Mouse (Mus musculus) forebrain, embryonic 16.5 days (tissue): Measurements from ENCODE around the gene Ank. TPM values are rescaled to one million over a fixed set of nuclear protein-coding genes. Genes with fewer than 3 reads are reported as not detected.

Experiments used
- ATAC-seq: fragments of 200-750 bp; cut with Nextera tagmentation; 2 replicates; pipeline ENCODE4 v1.8.0; 2017; ENCODE audit warnings: mild to moderate bottlenecking, moderate library complexity
- H3K27ac ChIP-seq: fragments of 300-500 bp; sonication (generic); 2 replicates; pipeline ENCODE4 v1.5.1; 2014; ENCODE audit warnings: low read length, control low read depth
- H3K27me3 ChIP-seq: fragments of 300-500 bp; sonication (generic); replicated peaks from 2 replicates; pipeline ENCODE4 v1.6.1; 2014; ENCODE audit warnings: low read length; ENCODE audit not compliant: control insufficient read depth, insufficient read depth
- H3K36me3 ChIP-seq: fragments of 300-500 bp; sonication (generic); 2 replicates; pipeline ENCODE4 v1.6.1; 2014; ENCODE audit not compliant: control insufficient read depth, insufficient read depth
- H3K4me1 ChIP-seq: fragments of 300-500 bp; sonication (generic); replicated peaks from 2 replicates; pipeline ENCODE4 v1.6.1; 2014; ENCODE audit warnings: low read length; ENCODE audit not compliant: control insufficient read depth, insufficient read depth
- H3K4me2 ChIP-seq: fragments of 300-500 bp; sonication (generic); 2 replicates; pipeline ENCODE4 v1.6.1; 2014; ENCODE audit warnings: mild to moderate bottlenecking, low read length, control low read depth
- H3K4me3 ChIP-seq: fragments of 300-500 bp; sonication (generic); replicated peaks from 2 replicates; pipeline ENCODE4 v1.5.1; 2014; ENCODE audit warnings: mild to moderate bottlenecking, low read length, control low read depth
- H3K9ac ChIP-seq: fragments of 300-500 bp; sonication (generic); replicated peaks from 2 replicates; pipeline ENCODE4 v1.6.1; 2014; ENCODE audit warnings: low read depth, low read length, control low read depth
- H3K9me3 ChIP-seq: fragments of 300-500 bp; sonication (generic); 2 replicates; pipeline ENCODE4 v1.6.1; 2016; ENCODE audit warnings: low read length; ENCODE audit not compliant: control insufficient read depth
- whole genome bisulfite sequencing: fragments of 180-500 bp; shearing (Covaris S2); extraction: QIAGEN DNeasy Blood & Tissue Kit; methylation state at CpG from one replicate; pipeline ENCODE4 v1.1.7; 2014; 5-methylcytosine and 5-hydroxymethylcytosine counted together
- polyA plus RNA-seq: library from polyadenylated mRNA; unstranded; fragments of >200 nt; fragmentation: Nextera tagmentation; extraction: Ambion mirVana; gene quantifications from 2 replicates; pipeline ENCODE4 v1.2.1, GENCODE M21; 2015

Ank gene
- polyA plus RNA-seq, 1 experiment from 2014 or later: 17.9 TPM

DNA sequence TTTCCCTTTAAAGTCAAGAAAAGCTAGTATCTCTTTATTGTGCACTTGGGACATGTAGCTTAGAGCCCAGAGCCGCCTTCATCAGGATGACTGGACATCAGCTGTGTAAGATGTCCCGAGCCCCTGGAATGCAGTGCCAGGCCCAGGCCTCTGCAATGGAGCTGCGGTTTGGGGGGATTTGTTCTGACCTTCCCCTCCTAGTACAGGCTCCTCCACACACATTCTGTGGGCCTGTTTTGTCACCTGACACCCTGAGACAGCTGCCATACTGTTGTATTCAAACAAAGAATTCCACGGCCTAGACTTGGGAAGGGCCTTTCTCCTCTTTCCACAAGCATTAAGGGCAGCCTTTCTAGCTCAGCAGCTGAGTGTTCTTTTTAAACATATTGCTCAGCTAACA lies 128.5 kb downstream of the Ank start:
- no peaks in the 10 kb centered on the region for H3K27me3 ChIP-seq
- H3K36me3 ChIP-seq: peaks cover 15% of the 10 kb centered on the region
- H3K4me2 ChIP-seq: no peak overlapping the region
- H3K4me1 ChIP-seq: peaks cover 5% of the 10 kb centered on the region; the same call in 1 of the 2 replicates
- no peak overlapping the region for H3K4me3 ChIP-seq
- ATAC-seq: no peak
- no peak overlapping the region for H3K9ac ChIP-seq
- H3K9me3 ChIP-seq: no peaks in the 10 kb centered on the region
- 29% methylated on average over 4 of the region's 4 CpGs for WGBS
- no peak overlapping the region for H3K27ac ChIP-seq

DNA sequence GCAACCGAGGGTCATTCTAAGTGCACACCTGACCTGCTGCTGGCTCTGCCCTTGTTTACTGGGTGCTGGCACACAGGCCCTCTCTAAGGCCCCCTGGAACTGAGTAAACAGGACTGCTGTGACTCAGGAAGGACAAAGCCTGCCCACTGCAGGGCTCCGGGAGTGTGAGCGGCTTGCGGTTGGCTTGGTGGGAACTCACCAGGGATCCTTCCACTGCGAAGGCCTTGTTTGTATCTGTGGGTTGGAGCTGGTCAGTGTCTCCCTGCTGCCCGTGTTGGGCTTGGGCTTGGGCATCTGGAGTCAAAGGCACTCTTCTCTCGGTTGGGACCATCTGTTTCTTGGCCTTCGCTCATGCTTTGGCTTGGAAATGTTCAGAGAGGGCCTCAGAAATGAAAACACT lies 129.1 kb downstream of the Ank start:
- no peak for ATAC-seq
- no peak overlapping the region for H3K9ac ChIP-seq
- H3K4me1 ChIP-seq: peaks cover 5% of the 10 kb centered on the region; the same call in 1 of the 2 replicates
- no peaks in the 10 kb centered on the region for H3K27me3 ChIP-seq
- peaks cover 12% of the 10 kb centered on the region; the same call in 1 of the 2 replicates for H3K36me3 ChIP-seq
- 42% methylated on average over 8 of the region's 8 CpGs for WGBS
- no peak overlapping the region for H3K27ac ChIP-seq
- no peak overlapping the region for H3K4me2 ChIP-seq
- no peaks in the 10 kb centered on the region for H3K9me3 ChIP-seq
- no peak overlapping the region for H3K4me3 ChIP-seq

DNA sequence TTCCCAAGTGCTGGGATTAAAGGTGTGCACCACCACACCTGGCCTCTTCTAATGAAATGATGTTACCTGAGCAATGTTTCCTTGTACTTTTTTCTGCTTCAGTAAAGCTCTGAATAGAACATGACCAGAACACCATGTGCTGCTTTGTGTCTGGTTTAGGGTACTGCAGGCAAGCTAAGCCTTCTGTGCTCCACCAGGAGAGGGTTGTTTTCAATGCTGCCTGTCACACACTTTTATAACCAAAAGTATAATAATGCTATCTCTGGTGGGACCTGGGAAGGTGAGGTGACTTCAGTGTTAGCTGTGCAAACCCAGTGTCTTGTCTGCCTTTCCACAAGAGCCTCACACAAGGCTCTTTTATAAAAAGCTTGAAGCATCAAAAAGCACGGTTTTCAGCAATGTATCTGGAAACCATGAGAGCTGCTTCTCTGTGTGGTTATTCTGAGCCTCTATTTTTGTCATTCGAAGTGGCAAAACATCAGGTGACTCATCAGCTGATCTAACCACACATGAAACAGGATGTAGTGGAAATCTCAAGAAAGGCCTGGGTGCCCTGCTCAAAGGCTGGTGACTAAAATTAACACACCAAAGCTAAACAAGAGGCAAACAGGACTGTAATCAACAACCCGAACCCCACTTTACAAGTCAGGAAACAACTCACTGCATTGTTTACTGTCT lies 130.1 kb downstream of the Ank start:
- 0 out of 2 replicates have a peak, but pooled peaks cover 9% of the 10 kb centered on the region for H3K36me3 ChIP-seq
- peaks cover 5% of the 10 kb centered on the region; the same call in 1 of the 2 replicates for H3K4me1 ChIP-seq
- ATAC-seq: no peak
- H3K4me2 ChIP-seq: no peak overlapping the region
- no peaks in the 10 kb centered on the region for H3K27me3 ChIP-seq
- no peak overlapping the region for H3K9ac ChIP-seq
- no peak overlapping the region for H3K4me3 ChIP-seq
- 71% methylated on average over 3 of the region's 3 CpGs for WGBS
- H3K9me3 ChIP-seq: no peaks in the 10 kb centered on the region
- no peak overlapping the region for H3K27ac ChIP-seq

DNA sequence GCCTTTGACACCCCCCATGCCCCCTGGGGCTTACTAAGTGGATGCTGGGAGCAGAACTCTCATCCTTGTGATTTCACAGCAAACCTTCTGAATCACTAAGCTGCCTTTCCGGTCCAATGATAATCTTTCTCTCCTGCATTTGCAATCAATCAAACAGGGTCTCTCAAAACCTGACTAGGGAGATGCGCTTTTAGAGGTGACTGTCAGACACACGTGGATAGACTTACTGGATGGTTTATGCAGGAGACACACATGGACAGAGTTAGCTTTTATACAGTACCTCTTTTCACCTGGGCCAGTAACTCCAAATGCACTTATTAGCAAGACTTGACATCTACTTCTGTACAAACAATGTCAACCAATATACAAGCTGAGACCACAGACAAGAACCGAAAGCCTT lies 131.0 kb downstream of the Ank start:
- H3K4me3 ChIP-seq: no peak overlapping the region
- H3K27me3 ChIP-seq: no peaks in the 10 kb centered on the region
- 0 out of 2 replicates have a peak, but pooled peaks cover 9% of the 10 kb centered on the region for H3K36me3 ChIP-seq
- peaks cover 5% of the 10 kb centered on the region; the same call in 1 of the 2 replicates for H3K4me1 ChIP-seq
- no peak overlapping the region for H3K4me2 ChIP-seq
- WGBS: 87% methylated on average over 4 of the region's 4 CpGs
- H3K9ac ChIP-seq: no peak overlapping the region
- no peak overlapping the region for H3K27ac ChIP-seq
- no peaks in the 10 kb centered on the region for H3K9me3 ChIP-seq
- ATAC-seq: no peak

DNA sequence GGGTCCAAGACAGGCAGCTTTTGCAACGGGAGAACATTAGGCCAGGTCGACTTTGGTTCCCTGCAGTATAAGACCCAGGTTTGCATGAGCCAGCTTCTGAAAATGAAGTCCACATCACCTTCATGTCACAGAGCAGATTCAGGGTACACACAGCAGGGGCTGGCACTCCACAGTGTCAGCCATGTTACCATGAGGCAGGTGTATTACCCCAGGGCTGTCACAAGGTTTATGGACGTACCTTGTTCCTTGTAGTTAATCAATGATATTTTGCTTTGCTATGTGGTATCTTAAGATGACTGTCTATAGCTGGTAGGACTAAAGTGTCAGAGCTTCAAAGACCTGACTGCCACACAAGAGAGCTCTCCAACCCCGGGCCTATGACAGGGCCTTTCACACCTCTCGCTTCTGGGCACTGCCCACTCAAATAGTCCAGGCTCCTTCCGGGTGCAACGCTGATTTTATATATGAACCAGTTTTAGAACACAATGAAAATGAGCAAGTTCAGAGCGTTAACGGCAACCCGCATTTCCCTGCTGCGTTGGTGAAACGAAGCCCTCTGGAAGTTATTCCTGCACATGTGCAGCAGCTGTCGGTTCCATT lies 132.4 kb downstream of the Ank start:
- no peak for ATAC-seq
- 92% methylated on average over 13 of the region's 13 CpGs for WGBS

DNA sequence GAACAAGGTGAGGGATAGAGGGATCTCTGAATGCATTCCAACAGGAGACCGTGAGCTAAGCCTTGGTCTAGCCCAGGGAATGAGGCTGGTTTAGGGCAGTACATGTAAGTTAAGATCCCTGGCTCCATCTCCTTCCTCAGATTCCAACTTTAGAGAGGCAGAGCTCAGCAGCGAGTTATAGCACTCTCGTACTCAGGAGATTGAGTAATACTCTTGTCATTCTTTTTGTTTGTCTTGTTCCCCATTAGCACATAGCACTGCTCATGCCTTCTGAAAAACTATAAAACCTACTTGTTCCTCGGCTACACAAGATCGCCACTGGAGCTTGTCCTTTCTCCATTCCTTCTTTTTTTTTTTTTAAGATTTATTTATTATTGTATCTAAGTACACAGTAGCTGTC lies 134.0 kb downstream of the Ank start:
- Histone ChIP-seq H3K9ac (no peak overlapping the region), H3K9me3 (no peaks in the 10 kb centered on the region), H3K4me3 (no peak overlapping the region), H3K4me2 (no peak overlapping the region), H3K27me3 (no peaks in the 10 kb centered on the region), H3K36me3 (peaks cover 6% of the 10 kb centered on the region; the same call in 1 of the 2 replicates), H3K27ac (no peak overlapping the region), H3K4me1 (peaks cover 3% of the 10 kb centered on the region; the same call in 1 of the 2 replicates)
- 94% methylated on average over 5 of the region's 5 CpGs for WGBS
- no peak for ATAC-seq

More for the DNA sequence above, 132.4 kb downstream of the Ank start:
- Histone ChIP-seq H3K27me3 (no peaks in the 10 kb centered on the region), H3K4me2 (no peak overlapping the region), H3K9ac (no peak overlapping the region), H3K27ac (no peak overlapping the region), H3K9me3 (no peaks in the 10 kb centered on the region), H3K36me3 (peaks cover 6% of the 10 kb centered on the region; the same call in 1 of the 2 replicates), H3K4me3 (no peak overlapping the region), H3K4me1 (peaks cover 5% of the 10 kb centered on the region; the same call in 1 of the 2 replicates)

DNA sequence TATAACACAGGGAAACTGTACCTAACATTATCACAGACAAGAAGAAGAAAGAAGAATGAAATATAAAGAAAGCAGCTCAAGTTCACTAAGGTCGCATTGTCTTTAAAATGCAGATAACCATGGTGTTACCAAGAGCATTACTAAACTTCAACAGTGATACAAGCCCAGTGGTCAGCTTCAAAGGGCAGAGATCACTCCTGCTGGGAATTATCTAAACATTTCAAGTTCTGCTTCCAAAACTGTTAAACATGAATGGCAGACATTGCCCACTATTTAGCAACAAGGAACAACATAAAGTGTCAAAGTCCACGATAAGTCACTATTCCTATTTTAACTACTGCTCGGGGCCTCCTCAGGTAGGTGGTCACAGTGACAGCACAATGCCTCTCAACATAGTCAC lies 138.1 kb downstream of the Ank start:
- Histone ChIP-seq H3K4me1 (no peaks in the 10 kb centered on the region), H3K36me3 (peaks cover 9% of the 10 kb centered on the region), H3K27me3 (no peaks in the 10 kb centered on the region), H3K4me2 (no peak overlapping the region), H3K9me3 (no peaks in the 10 kb centered on the region), H3K4me3 (no peak overlapping the region), H3K27ac (no peak overlapping the region), H3K9ac (no peak overlapping the region)
- ATAC-seq: no peak
- WGBS: 94% methylated on average over 3 of the region's 3 CpGs

DNA sequence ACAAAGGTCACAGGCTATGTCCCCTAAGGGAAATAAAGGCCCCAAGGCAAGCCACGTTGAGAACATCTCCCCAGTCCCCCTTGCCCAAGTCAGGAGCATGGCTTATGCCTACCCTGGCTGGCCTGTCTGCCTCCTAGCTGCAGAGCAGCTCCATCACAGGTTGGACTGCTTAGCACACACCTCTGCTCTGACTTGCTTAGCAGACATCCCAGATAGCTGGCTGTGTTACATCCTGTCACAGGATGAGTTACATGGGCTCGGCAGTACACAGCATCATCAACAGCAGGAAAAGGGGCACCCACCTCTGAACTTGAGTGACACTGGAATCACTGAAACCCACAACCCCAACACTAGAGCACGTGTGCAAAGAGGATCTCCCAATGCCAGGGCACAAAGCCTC lies 138.8 kb downstream of the Ank start:
- H3K4me2 ChIP-seq: no peak overlapping the region
- no peak overlapping the region for H3K9ac ChIP-seq
- H3K9me3 ChIP-seq: no peaks in the 10 kb centered on the region
- H3K27ac ChIP-seq: no peak overlapping the region
- no peak overlapping the region for H3K4me3 ChIP-seq
- WGBS: 88% methylated on average over 3 of the region's 3 CpGs
- H3K36me3 ChIP-seq: peaks cover 9% of the 10 kb centered on the region
- H3K4me1 ChIP-seq: no peaks in the 10 kb centered on the region
- no peaks in the 10 kb centered on the region for H3K27me3 ChIP-seq
- ATAC-seq: no peak

DNA sequence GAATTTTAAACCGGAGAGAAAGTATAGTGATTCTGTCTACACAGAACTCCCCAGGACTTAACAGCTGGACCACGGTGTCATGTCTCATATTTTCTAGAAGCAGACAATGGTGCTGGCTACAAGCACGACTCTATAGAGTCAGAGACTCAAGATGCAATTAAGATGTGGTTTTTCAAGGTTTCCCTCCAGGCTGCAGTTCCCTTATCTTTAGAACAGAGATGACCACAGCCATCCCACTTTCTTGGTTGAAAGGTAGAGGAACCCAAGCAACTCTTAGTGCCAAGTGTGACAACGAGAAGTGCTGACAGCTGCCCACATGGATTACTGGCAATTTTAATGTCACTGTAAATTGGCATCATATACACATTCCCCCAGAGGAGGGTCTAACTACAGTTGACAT lies 143.1 kb downstream of the Ank start:
- WGBS: 68% methylated on average over 4 of the region's 4 CpGs
- no peaks in the 10 kb centered on the region for H3K4me1 ChIP-seq
- H3K4me2 ChIP-seq: no peak overlapping the region
- no peaks in the 10 kb centered on the region for H3K27me3 ChIP-seq
- no peak overlapping the region for H3K9ac ChIP-seq
- no peak overlapping the region for H3K4me3 ChIP-seq
- no peak overlapping the region for H3K27ac ChIP-seq
- no peak for ATAC-seq
- peaks cover 7% of the 10 kb centered on the region for H3K36me3 ChIP-seq
- no peaks in the 10 kb centered on the region for H3K9me3 ChIP-seq
